Mouse (Mus musculus): ENCODE data around the gene Lbhd1.

The Lbhd1 gene

DNA sequence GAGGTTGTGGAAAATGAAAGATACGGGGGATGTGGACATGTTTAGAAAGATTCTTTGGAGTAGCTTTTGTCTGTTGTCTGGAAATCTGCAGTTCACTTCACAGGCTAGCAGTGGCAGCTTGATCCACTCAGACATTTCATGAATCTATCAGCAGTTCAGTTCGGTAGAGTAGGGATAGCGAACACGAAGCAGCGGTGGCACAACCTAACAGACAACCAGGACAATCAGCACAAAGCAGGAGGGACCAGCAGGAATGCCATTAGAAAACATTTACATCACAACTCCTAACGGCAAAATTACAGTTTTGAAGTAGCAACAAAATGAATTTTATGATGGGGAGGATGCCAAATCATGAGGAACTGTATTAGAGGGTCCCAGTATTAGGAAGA, 36.1 kb downstream of the Lbhd1 start:
- no peak for DNase-seq

DNA sequence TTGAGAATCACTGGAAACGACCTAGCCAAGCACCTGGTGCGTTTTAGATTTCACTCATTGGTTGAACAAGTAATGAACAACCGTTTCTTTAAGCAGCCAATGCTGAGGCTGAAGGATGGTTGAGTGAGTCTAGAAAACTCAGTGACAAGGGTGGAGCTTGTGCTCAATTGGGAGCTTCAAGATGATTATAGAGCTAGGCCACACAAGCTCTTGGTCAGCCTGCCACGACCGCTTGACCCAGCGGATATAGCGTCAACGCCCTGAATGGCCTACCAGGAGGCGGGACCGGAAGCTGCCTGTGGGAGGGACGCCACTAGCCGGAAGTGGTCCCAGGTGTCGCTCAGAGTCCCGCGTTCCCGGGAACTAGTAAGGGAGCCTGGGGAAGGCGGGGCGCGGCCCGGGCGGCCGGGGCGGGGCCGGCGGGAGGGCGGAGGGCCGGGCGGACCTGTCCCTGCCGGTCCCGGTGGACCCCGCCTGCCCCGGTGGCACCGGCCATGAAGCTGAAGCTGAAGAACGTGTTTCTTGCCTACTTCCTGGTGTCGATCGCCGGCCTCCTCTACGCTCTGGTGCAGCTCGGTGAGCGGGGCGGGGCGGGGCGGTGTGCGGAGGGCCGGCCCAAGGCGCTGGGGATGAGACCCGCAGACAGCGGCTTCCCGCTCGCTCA, 36.7 kb downstream of the Lbhd1 start, which contains the start of gene B3gat3:
B3gat3 (plus strand) TSS at position 302 of the 664 bp plus-strand sequence.
- peak; percentile 98 for DNase-seq

DNA sequence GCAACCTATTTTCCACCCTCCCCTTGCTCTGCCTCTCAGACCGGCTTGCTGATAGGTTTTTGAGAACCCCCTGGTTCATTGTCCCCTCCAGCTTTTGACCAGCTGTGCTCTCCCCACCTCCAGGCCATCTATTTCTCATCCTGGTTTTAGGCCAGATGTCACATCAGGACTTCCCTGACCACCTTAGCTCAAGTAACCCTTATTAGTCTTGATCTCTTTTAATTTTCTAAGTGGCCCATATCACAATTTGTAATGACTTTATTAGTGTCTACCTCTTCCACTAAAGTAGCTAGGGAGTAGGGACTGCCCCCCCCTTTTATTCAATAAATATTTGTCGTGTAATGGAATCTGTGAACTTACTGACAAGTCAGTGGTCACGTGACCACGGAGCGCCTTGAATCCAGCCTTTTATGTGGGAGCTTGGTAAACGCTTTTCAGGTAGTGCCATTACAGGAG, 37.3 kb downstream of the Lbhd1 start:
- DNase-seq, result no peak

DNA sequence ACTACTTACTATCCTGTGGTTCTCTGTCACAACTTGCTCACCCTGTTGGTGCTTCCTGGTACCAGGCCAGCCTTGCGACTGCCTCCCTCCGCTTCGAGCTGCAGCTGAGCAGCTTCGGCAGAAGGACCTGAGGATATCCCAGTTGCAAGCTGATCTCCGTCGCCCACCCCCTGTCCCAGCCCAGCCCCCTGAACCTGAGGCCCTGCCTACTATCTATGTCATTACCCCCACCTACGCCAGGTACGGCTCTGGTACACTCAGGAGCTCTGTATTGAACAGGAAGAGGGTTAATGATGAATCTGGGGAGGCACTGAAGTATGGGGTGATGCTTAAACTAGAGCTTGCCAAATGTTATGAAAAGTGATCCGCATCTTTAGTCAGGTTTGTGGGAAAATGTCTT, 38.2 kb downstream of the Lbhd1 start:
- DNase-seq, result no peak

DNA sequence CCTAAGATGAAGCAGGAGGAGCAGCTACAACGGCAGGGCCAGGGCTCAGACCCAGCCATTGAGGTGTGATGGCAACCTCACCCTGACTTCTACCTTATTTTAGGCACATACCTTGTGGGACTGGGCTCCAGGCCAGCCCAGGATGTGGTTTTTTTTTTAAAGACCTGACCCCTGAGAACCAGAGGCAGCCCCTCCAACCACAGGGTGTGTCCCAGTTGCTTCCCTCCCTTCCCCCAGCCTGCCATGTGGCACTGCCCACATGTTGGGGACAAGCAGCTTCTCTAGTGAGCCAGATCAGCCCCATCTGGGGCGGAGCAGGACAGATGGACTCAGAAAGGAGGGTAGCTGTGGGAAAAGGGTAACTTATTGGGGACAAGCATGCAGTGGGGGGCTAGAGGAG, 43.2 kb downstream of the Lbhd1 start:
- no peak for DNase-seq

DNA sequence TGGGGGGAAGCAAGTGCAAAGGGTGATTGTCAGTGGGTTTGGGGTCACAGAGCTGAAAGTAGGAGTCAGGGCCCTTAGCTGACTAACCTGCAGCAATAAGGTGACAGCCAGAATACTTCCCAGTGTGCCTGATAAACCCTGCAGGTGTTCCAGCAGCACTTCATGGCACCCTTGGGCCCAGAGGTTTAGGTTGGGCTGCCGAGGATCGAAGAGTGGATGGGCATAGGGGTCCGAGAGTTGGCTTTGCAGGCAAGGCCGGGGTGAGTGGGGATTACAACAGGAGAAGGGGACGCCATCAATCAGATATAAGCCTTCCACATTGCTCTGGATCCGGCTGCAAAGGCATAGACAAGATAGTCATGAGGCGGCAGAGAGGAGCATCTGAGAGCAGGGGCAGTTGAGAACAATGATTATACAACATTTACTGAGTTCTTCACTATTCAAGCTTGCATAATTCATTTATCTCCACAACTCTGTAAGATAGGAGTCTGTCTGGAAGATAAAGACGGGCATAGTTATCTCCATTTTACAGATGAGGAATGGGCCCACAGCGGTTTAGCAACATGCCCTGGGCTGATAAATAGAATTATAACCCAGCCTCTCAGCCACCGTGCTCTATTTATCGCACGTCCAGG, 44.5 kb downstream of the Lbhd1 start:
- no peak for DNase-seq

DNA sequence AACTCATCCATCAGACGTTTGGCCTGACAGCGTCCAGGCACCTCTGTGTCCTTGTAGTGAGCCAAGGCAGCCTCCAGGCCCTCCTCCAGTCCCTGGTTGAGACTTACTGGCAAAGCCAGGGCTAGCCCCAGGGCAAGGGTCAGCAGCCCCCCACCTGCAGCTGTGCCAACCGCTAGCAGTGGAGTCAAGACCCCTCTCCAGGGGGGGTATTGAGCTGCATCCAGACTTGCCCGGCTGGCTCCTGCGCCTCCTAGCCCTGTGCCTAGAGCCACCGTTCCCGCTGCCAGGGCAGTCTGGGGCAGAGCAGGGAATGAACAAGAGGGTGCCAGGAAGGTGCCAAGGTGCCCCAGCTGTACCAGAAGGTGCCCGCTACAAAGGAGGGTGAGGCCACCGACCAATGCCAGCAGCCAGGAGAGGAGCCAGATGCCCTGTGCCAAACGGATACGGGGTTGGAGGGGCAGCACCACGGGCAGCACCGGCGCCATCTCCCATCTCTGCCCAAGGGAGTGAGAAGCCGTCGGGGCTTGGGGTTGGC, 45.2 kb downstream of the Lbhd1 start:
- DNase-seq, result no peak

DNA sequence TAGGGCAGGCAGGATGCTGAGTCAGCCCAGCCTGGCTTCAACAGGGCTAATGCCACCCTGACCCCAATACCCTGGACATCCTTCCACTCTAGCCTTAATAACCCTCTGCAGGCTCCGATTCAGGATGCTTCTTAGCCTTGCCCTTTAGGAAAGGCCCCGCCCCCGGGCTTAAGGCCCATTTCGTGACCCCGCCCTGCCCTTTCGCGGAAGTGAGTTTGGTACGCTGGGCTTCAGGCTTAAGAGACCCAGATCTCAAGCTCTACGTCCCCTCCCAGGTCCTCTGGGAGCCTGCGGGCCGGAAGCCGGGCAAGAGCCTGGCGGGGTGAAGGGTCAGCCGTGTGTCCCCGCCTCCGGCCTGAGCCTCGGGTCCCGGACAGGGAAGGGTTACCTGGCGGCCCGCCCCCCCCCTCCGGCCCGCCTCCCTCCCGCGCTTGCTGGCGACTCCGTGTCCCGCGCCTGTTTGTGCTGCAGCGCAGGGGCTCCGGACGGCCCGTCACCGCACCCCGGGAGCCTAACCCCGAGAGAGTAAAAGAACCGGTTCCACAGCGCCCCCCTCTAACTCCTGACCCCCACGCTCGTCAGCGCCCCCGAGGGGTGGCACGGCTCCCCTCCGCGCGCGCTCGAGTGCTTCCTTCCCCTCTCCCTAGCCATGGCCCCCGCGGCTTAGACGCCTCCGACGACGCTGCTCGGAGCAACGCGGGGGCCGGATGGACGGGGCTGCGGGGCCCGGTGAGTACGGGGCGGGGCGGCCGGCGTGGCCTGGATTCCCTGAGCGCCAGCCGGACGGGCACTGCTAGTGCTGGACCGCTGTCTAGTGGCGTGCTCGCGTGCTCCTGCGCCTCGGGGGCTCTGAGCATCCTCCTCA, 45.9 kb downstream of the Lbhd1 start, which contains the start of the genes Rom1 and Eml3:
Rom1 (minus strand) TSS at position 133 of the 865 bp plus-strand sequence.
Eml3 (plus strand) TSS at position 329 of the 865 bp plus-strand sequence.
- DNase-seq, result peak; percentile 96

DNA sequence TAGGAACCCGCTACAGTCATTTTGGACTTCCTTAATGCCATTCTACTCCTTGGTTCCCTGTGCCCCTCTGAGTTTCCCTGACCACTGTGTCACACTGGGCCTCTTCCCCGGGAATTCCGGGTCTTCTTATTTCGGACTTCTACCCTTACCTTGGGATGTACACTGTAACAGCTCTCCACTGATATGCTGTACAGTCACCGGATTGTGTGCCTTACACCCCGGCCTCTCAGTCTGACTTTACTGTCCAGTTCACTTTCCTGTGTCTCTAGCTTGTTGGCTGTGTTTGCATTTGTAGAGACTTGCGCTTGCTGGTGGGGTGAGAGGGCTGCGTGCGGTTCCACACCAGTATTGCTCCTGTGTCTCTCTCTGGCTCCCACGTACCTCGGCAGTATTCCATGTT, 46.6 kb downstream of the Lbhd1 start:
- DNase-seq, result no peak

DNA sequence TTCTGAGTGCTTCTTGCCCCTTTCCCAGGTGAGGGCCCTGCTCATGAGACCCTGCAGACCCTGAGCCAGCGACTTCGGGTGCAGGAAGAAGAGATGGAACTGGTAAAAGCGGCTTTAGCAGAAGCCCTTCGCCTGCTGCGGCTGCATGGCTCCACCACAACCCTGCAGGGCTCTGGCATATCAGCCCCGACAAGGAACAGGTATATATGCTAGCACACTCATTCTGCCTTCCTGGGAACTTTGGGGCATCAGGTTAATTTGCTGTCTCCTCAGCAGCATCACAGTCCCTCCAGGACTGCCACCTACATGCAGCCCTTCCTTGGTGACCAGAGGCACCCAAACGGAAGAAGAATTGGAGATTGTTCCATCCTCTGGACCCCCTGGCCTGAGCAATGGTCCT, 47.2 kb downstream of the Lbhd1 start:
- DNase-seq, result no peak

DNA sequence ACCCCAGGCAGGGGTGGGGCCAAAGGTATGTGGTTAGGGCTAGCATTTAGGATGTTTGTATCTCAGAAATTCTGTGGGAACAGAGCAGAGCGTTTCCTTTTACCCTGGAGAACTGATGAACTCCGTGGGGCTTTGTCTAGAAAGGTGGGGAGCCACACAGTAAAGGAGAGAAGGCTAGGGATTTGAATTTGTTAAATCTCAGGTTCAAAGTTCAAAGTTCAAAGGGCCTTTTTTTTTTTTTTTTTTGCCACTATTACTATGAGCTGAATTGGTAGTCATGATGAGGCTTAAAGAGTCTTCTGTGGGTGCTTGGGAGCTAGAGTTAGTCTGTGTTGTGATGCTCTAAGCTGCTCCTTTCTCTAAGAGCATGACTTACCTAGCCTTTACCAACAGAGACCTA, 53.2 kb downstream of the Lbhd1 start:
- DNase-seq, result no peak

DNA sequence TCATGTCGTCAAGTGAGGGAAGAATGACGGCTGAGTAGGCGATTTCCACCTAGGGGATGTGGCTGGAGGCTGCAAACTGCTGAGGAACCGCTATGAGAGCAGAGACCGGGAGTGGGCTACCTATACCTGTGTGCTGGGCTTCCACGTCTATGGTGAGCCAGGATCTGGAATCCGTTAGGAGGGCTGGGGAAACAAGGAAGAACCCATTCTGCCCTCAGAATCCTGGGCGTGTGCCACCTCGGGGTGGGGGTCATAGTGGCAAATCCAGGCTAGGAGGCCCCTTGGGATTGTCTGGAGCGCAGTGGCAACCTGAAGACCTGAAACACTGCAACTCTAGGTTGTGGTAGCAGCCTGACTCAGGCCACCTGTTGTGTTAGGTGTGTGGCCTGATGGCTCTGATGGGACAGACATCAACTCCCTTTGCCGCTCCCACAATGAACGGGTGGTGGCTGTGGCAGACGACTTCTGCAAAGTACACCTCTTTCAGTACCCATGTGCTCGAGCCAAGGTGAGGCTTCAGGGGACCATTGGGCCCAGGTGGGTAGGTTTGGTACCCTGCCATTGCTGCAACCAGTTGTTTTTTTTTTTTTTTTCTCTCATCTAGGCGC, 57.1 kb downstream of the Lbhd1 start:
- DNase-seq, result no peak

DNA sequence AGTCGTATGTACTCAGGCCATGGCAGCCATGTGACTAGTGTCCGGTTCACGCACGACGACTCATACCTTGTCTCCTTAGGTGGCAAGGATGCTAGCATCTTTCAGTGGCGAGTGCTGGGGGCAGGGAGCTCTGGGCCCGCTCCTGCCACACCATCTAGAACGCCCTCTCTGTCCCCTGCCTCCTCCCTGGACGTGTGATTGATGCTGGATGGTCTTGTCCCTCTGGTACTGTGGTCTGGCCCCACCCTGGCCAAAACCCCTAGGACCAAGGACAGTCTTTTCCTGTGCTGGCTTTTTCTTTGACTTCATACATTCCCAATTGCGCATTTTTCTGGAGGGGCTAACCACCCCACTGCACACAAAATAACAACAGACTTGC, 57.6 kb downstream of the Lbhd1 start:
- DNase-seq, result no peak

DNA sequence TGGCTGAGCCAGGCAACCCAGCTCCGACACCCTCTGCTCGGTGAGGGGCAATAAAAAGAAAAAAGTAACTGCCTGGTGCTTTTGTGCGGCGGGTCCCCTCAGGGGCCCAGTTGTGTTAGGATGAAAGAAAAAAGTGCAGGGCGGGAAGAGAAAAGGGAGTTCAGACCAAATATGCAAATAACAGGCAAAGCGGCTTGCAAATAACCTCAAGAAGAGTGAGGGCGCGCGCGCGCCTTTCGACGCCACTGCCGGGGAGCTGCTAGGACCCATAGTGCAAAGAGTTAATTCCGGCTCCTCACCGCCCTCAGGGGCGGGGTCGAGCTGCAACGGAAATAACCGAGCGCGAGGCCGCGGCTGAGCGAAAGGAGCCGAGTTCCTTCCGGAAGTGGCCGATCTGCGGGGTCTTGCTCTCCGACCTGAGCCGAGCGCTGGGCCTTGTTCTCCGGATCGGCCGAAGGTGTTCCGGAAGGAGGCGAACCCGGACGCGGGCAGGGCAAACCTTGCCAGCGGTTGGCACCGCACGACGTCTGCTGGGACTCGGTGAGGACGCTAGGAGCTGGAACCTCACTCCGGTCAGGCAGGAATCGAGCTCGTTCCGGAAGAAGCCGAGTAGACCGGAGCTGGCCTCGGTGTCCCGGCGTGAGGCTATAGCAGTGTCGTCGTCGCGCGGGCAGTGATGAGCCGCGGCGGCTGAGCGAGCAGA, 58.1 kb downstream of the Lbhd1 start, which contains the start of gene Mta2:
Mta2 (plus strand) TSS at position 361 of the 703 bp plus-strand sequence.
- peak; percentile 98 for DNase-seq

All from lung, postnatal 10 days (tissue).